In the genomic region with DNA sequence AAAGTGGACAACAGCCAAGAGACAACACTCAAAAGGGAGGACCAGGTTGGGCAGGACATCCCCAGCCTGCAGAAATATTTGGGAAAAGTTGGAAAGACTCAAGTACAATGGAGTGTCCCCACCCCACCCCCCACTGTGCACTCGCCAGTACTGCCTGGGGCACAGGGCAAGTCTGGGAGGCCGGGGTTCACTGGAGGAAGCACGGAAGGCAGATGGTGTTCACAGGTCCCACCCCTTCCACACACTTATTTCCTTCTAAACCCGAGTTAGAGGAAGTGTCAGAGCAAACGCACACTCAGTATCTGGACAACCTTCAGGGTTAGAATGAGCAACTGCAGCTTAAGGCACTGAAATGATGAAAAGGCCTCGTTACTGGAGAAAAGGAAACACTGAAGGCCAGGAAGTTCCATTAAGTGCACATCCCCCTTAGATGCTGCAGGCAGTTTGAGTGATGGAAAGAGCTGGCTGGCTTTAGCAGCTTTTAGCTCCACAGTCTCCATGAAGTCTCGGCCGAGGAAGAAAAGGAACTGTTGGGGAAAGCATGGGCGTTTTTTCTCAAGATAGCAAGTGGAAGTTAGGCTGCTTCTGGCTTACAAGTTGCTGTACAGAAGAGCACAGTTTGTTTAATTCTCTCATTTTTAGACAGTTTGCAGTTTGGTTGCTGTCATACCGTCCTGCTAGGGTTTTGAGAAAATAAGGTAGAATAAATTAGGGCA, we compare ENCODE assay signal across 7 mouse cellular contexts. TPM values are rescaled to one million over a fixed set of nuclear protein-coding genes. Genes with fewer than 3 reads are reported as not detected.
DNase-seq lines count a peak whose midpoint lies in the region; ATAC-seq lines count a peak whose summit lies in the region.

No protein-coding gene starts in this region.

- no peak overlapping the region for H3K4me2 ChIP-seq in embryonic facial prominence, embryonic 11.5 days (ENCODE audit: low read depth, low read length)
- H3K4me2 ChIP-seq in forebrain, embryonic 11.5 days (ENCODE audit: low read depth, low read length, severe bottlenecking), result no peak overlapping the region

- H3K9ac ChIP-seq in embryonic facial prominence, embryonic 11.5 days (replicated peaks; ENCODE audit: low read length), result no peak overlapping the region
- no peak overlapping the region for H3K9ac ChIP-seq in forebrain, embryonic 11.5 days (ENCODE audit: low read length)

- no peak overlapping the region for H3K4me3 ChIP-seq in embryonic facial prominence, embryonic 11.5 days (ENCODE audit: low read depth, low read length)
- H3K4me3 ChIP-seq in forebrain, embryonic 11.5 days (ENCODE audit: low read depth, low read length), result no peak overlapping the region

- no peaks in the 10 kb centered on the region for H3K36me3 ChIP-seq in embryonic facial prominence, embryonic 11.5 days (replicated peaks; ENCODE audit: control insufficient read depth, insufficient read depth, low read depth, low read length)
- H3K36me3 ChIP-seq in forebrain, embryonic 11.5 days (ENCODE audit: control insufficient read depth, insufficient read depth, low read length), result no peaks in the 10 kb centered on the region

- 23% methylated on average over 10 of the region's 10 CpGs for WGBS in embryonic facial prominence, embryonic 11.5 days
- WGBS in forebrain, embryonic 11.5 days, result 52% methylated on average over 10 of the region's 10 CpGs

- ATAC-seq in embryonic facial prominence, embryonic 11.5 days (replicated peaks; ENCODE audit: insufficient number of reproducible peaks, low FRiP score, low TSS enrichment, low read depth), result no peak
- ATAC-seq in megakaryocyte progenitor cell, adult 5-6 weeks (replicated peaks; ENCODE audit: poor library complexity), result peak; percentile 94
- ATAC-seq in forebrain, embryonic 11.5 days (replicated peaks; ENCODE audit: low FRiP score), result no peak

- DNase-seq in right cerebral cortex, adult 18-20 months, result peak; percentile 9
- no peak for DNase-seq in right cerebral cortex, postnatal 14 days
- peak; percentile 36 for DNase-seq in embryonic facial prominence, embryonic 11.5 days (ENCODE audit: low spot score)
- peak; percentile 3 for DNase-seq in kidney, adult 9 months
- DNase-seq in spleen, postnatal 4 days (ENCODE audit: low spot score in 2 of 2), result no peak
- DNase-seq in forebrain, embryonic 11.5 days (ENCODE audit: low spot score), result no peak

- no peaks in the 10 kb centered on the region for H3K4me1 ChIP-seq in embryonic facial prominence, embryonic 11.5 days (ENCODE audit: control insufficient read depth, insufficient read depth, low read length)
- H3K4me1 ChIP-seq in forebrain, embryonic 11.5 days (replicated peaks; ENCODE audit: control insufficient read depth, insufficient read depth, low read length), result no peaks in the 10 kb centered on the region

- H3K9me3 ChIP-seq in embryonic facial prominence, embryonic 11.5 days (replicated peaks; ENCODE audit: control insufficient read depth, low read length), result 0 out of 2 replicates have a peak, but pooled peaks cover 2% of the 10 kb centered on the region
- H3K9me3 ChIP-seq in forebrain, embryonic 11.5 days (ENCODE audit: control insufficient read depth, low read length), result peaks cover 3% of the 10 kb centered on the region; the same call in 1 of the 2 replicates

- H3K27me3 ChIP-seq in embryonic facial prominence, embryonic 11.5 days (ENCODE audit: control insufficient read depth, insufficient read depth, low read length), result no peaks in the 10 kb centered on the region
- no peaks in the 10 kb centered on the region for H3K27me3 ChIP-seq in forebrain, embryonic 11.5 days (ENCODE audit: control insufficient read depth, insufficient read depth, low read length)

- H3K27ac ChIP-seq in embryonic facial prominence, embryonic 11.5 days (replicated peaks; ENCODE audit: low read depth, low read length), result no peak overlapping the region
- H3K27ac ChIP-seq in forebrain, embryonic 11.5 days (ENCODE audit: low read depth, low read length), result no peak overlapping the region

RNA-seq across cellular contexts. Expression of gene Tle4, which starts 37.5 kb away (rescaled TPM):
- 25.9 and 35.5 TPM in 2 replicates for polyA plus RNA-seq in embryonic facial prominence, embryonic 11.5 days (2014; fragmentation: Nextera tagmentation; extraction: Ambion mirVana)
- total RNA-seq in megakaryocyte progenitor cell, adult 5-6 weeks (2015), result 27.1 and 27.9 TPM in 2 replicates
- total RNA-seq in megakaryocyte progenitor cell, adult 5-6 weeks (2017), result 15.4 and 18.2 TPM in 2 replicates
- polyA plus RNA-seq in forebrain, embryonic 11.5 days (2014; fragmentation: Nextera tagmentation; extraction: Ambion mirVana), result 44.7 and 46.4 TPM in 2 replicates

Comparison
In these comparisons a context has a peak if more than half of its experiments do, and no peak if none do; other contexts are left out.
1. DNase-seq: peak in right cerebral cortex, adult 18-20 months (single experiment), embryonic facial prominence, embryonic 11.5 days (single experiment) and kidney, adult 9 months (single experiment); none in right cerebral cortex, postnatal 14 days (single experiment), spleen, postnatal 4 days (0 of 2) and forebrain, embryonic 11.5 days (single experiment).